Mouse (Mus musculus) yolk sac, embryonic 10.5 days (tissue): ENCODE measurements at regions not wholly inside any gene's neighbourhood (a gene's known extent, or its start where the extent isn't known, plus 50 kb on each side); places are given as distances from the start of the nearest gene placed in this dataset.
"Not testable (repeated sequence)": the region's sequence is repeated elsewhere in the genome, so short reads cannot be mapped to it uniquely, and the experiment has no call there.

ENCODE experiments used
- DNase-seq: peaks from one replicate; pipeline ENCODE4 v3.0.0-alpha.2; 2017; ENCODE audit warnings: low spot score

- DNase-seq, result no peak
Observed at GRCm38 (mm10) chr16:55758707-55759067, 80.0 kb downstream of the Nfkbiz start.

- DNase-seq, result peak; percentile 9
Observed at GRCm38 (mm10) chr16:55757952-55758706, 80.6 kb downstream of the Nfkbiz start.

- not testable (repeated sequence) for DNase-seq
Observed at GRCm38 (mm10) chr16:55757422-55757815, 81.3 kb downstream of the Nfkbiz start.

GRCm38 (mm10) chr16:55756764-55757421, 81.8 kb downstream of the Nfkbiz start:
- no peak for DNase-seq

GRCm38 (mm10) chr16:55755309-55755832, 83.3 kb downstream of the Nfkbiz start:
- DNase-seq, result no peak

- no peak for DNase-seq
Observed at GRCm38 (mm10) chr16:55754092-55754763, 84.5 kb downstream of the Nfkbiz start.

- DNase-seq, result no peak
Observed at GRCm38 (mm10) chr16:55753380-55753779, 85.3 kb downstream of the Nfkbiz start.

- no peak for DNase-seq
Observed at GRCm38 (mm10) chr16:55747250-55747649, 91.4 kb downstream of the Nfkbiz start.

- DNase-seq, result no peak
Observed at GRCm38 (mm10) chr16:55746159-55746558, 92.5 kb downstream of the Nfkbiz start.

- no peak for DNase-seq
Observed at GRCm38 (mm10) chr16:55745094-55745493, 93.6 kb downstream of the Nfkbiz start.

- DNase-seq, result no peak
Observed at GRCm38 (mm10) chr16:55741099-55741863, 97.4 kb downstream of the Nfkbiz start.

GRCm38 (mm10) chr16:55738741-55739140, 100.0 kb downstream of the Nfkbiz start:
- no peak for DNase-seq

- no peak for DNase-seq
Observed at GRCm38 (mm10) chr16:55735476-55735968, 103.2 kb downstream of the Nfkbiz start.

- no peak for DNase-seq
Observed at GRCm38 (mm10) chr16:55734301-55734700, 104.4 kb downstream of the Nfkbiz start.

GRCm38 (mm10) chr16:55733751-55734150, 104.9 kb downstream of the Nfkbiz start:
- DNase-seq, result no peak

- DNase-seq, result no peak
Observed at GRCm38 (mm10) chr16:55731003-55731402, 107.7 kb downstream of the Nfkbiz start.

- DNase-seq, result no peak
Observed at GRCm38 (mm10) chr16:55726538-55726937, 112.2 kb downstream of the Nfkbiz start.

- DNase-seq, result no peak
Observed at GRCm38 (mm10) chr16:55720430-55720829, 118.3 kb downstream of the Nfkbiz start.

GRCm38 (mm10) chr16:55710017-55710416, 128.7 kb downstream of the Nfkbiz start:
- no peak for DNase-seq

GRCm38 (mm10) chr16:55706502-55706901, 132.2 kb downstream of the Nfkbiz start:
- no peak for DNase-seq

- no peak for DNase-seq
Observed at GRCm38 (mm10) chr16:55698489-55698892, 140.2 kb downstream of the Nfkbiz start.

GRCm38 (mm10) chr16:55691069-55691468, 147.6 kb downstream of the Nfkbiz start:
- no peak for DNase-seq
